In the genomic region with DNA sequence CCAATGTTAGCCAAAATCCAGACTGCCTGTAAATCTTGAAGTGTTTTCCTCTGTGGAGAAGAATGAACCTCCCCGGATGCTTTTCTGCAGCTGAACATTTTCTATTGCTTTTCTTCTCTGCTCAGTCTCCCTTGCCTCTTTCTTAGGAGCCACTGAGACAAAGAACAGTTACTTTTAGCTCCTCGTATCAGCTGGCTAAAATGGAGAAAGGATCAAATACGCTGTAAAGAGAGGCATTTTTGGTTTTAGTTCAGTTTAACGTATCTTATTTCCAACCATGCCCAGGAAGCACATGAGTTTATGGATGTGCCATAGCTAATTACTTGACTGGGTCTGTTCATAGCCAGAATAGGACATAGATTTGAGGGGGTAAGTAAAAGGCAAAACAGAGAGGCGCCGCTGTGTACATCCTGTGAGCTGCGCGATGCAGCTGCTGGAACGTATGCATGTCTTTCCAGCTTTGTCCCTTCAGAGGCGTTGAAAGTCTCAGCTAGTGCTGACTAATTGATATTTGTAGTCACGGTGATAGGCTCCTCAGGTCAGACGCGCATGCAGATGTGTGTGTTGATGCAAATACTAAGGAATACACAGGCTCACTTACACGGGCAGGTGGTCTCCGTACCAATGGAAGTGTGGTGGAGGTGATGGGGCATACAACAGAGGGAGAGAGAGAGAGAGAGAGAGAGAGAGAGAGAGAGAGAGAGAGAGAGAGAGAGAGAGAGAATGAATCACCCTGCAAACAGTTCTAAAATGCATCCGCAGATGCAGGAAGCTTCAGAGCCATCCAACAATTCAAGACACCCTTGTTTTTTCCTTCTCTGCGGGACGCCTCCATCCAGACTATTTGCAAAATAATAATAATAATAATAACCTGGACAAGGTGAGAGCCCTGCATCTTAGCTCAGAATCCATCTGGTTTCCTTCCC, we compare ENCODE assay signal across 7 mouse cellular contexts.
A peak's percentile ranks its signal among the peaks of the same experiment; 100 is the strongest.
DNase-seq lines count a peak whose midpoint lies in the region; ATAC-seq lines count a peak whose summit lies in the region.

No protein-coding gene starts in this region.

- H3K4me3 ChIP-seq in forebrain, embryonic 16.5 days (replicated peaks; ENCODE audit: low read length) = peak overlapping the region; percentile 62
- peak overlapping the region; percentile 58 for H3K4me3 ChIP-seq in midbrain, embryonic 10.5 days

- intact Hi-C loops in left cerebral cortex, postnatal 14 days (cut with DNase I) = loop anchor here (2.0 to 5.0 kb wide), 5 partner anchors 69 to 574 kb away; no protein-coding TSS in a partner anchor

- no peaks in the 10 kb centered on the region for H3K9me3 ChIP-seq in forebrain, embryonic 16.5 days (ENCODE audit: control insufficient read depth, low read length)
- H3K9me3 ChIP-seq in midbrain, embryonic 10.5 days (replicated peaks) = no peaks in the 10 kb centered on the region

- DNase-seq in left cerebral cortex, postnatal 14 days (ENCODE audit: low spot score in 2 of 2) = peak; percentile 33 to 68
- DNase-seq in left cerebral cortex, adult 8-10 months (ENCODE audit: low spot score in 2 of 2) = no peak
- DNase-seq in midbrain, embryonic 10.5 days (ENCODE audit: low spot score) = peak; percentile 49
- DNase-seq in lung, postnatal 14 days = no peak
- no peak for DNase-seq in cerebellum, postnatal 4 days (ENCODE audit: low spot score in 2 of 2)
- no peak for DNase-seq in thymus, postnatal 0 days (ENCODE audit: low spot score)

- H3K27ac ChIP-seq in forebrain, embryonic 16.5 days (ENCODE audit: low read length) = peak overlapping the region; percentile 100
- H3K27ac ChIP-seq in midbrain, embryonic 10.5 days (replicated peaks) = peak overlapping the region; percentile 97

- ATAC-seq in forebrain, embryonic 16.5 days = peak; percentile 47

- peak overlapping the region; percentile 56 for H3K4me2 ChIP-seq in forebrain, embryonic 16.5 days (ENCODE audit: low read length)

- 8% methylated on average over 18 of the region's 18 CpGs for WGBS in forebrain, embryonic 16.5 days
- 44% methylated on average over 18 of the region's 18 CpGs for WGBS in midbrain, embryonic 10.5 days

- H3K36me3 ChIP-seq in forebrain, embryonic 16.5 days (ENCODE audit: control insufficient read depth, insufficient read depth) = no peaks in the 10 kb centered on the region
- peaks cover 15% of the 10 kb centered on the region; the same call in 1 of the 2 replicates for H3K36me3 ChIP-seq in midbrain, embryonic 10.5 days

- H3K4me1 ChIP-seq in forebrain, embryonic 16.5 days (replicated peaks; ENCODE audit: control insufficient read depth, insufficient read depth, low read length) = peaks cover 39% of the 10 kb centered on the region
- H3K4me1 ChIP-seq in midbrain, embryonic 10.5 days = peaks cover 92% of the 10 kb centered on the region

- H3K27me3 ChIP-seq in forebrain, embryonic 16.5 days (replicated peaks; ENCODE audit: control insufficient read depth, insufficient read depth, low read length) = no peaks in the 10 kb centered on the region
- no peaks in the 10 kb centered on the region for H3K27me3 ChIP-seq in midbrain, embryonic 10.5 days (ENCODE audit: low read depth, poor library complexity, severe bottlenecking)

- peak overlapping the region; percentile 93 for H3K9ac ChIP-seq in forebrain, embryonic 16.5 days (replicated peaks; ENCODE audit: low read depth, low read length)

Comparison
In these comparisons a context has a peak if more than half of its experiments do, and no peak if none do; other contexts are left out.
1. DNase-seq: peak in left cerebral cortex, postnatal 14 days (2 of 2) and midbrain, embryonic 10.5 days (single experiment); none in left cerebral cortex, adult 8-10 months (0 of 2), lung, postnatal 14 days (single experiment), cerebellum, postnatal 4 days (0 of 2) and thymus, postnatal 0 days (single experiment).